Mouse (Mus musculus) stomach, postnatal 0 days (tissue): ENCODE data around the gene Ppil6.

Source experiments
- CTCF ChIP-seq: IDR thresholded peaks from 2 replicates; pipeline ENCODE4 v1.5.1; 2016; ENCODE audit warnings: antibody characterized with exemption, low read depth, mild to moderate bottlenecking, moderate library complexity
- EP300 ChIP-seq: optimal IDR thresholded peaks from 2 replicates; pipeline ENCODE3; 2016; ENCODE audit warnings: antibody characterized with exemption

- TF ChIP-seq EP300 (no peak), CTCF (no peak)
Observed at GRCm38 (mm10) chr10:41480938-41481880, 9.0 kb upstream of the Ppil6 start.
